Mouse (Mus musculus) E14TG2a.4 (cell line): Measurements from ENCODE around the gene Gm266.

Experiments used
- H3K27me3 ChIP-seq: 2 replicates; pipeline ENCODE4 v1.6.1; 2014; ENCODE audit warnings: low read length, control low read depth; ENCODE audit not compliant: insufficient read depth
- H3K36me3 ChIP-seq: 2 replicates; pipeline ENCODE4 v1.6.1; 2014; ENCODE audit warnings: low read length, control low read depth; ENCODE audit not compliant: insufficient read depth
- H3K4me1 ChIP-seq: replicated peaks from 2 replicates; pipeline ENCODE4 v1.6.1; 2014; ENCODE audit warnings: low read depth, low read length, control low read depth
- H3K4me3 ChIP-seq: replicated peaks from 2 replicates; pipeline ENCODE4 v1.5.1; 2014; ENCODE audit warnings: mild to moderate bottlenecking, low read length
- H3K9me3 ChIP-seq: 2 replicates; pipeline ENCODE4 v1.6.1; 2014; ENCODE audit warnings: low read length, control low read depth
- CTCF ChIP-seq: conservative IDR thresholded peaks from 2 replicates; pipeline ENCODE4 v1.5.1; 2014; ENCODE audit warnings: low read length
- NANOG ChIP-seq: IDR thresholded peaks from 2 replicates; pipeline ENCODE4 v1.6.1; 2014; ENCODE audit warnings: borderline replicate concordance, low read length, mixed read lengths
- POU5F1 ChIP-seq: IDR thresholded peaks from 2 replicates; pipeline ENCODE4 v1.6.1; 2014; ENCODE audit warnings: low read length, borderline replicate concordance

Gene Gm266

GRCm38 (mm10) chr12:111438850-111439249, 46.8 kb downstream of the Gm266 start:
- no peak overlapping the region for H3K4me3 ChIP-seq
- no peaks in the 10 kb centered on the region for H3K36me3 ChIP-seq
- peaks cover 88% of the 10 kb centered on the region for H3K27me3 ChIP-seq
- TF ChIP-seq POU5F1 = no peak
- no peak for TF ChIP-seq NANOG
- no peak for TF ChIP-seq CTCF
- peaks cover 36% of the 10 kb centered on the region for H3K4me1 ChIP-seq
- peaks cover 5% of the 10 kb centered on the region for H3K9me3 ChIP-seq

- TF ChIP-seq NANOG = no peak
- TF ChIP-seq CTCF = no peak
- TF ChIP-seq POU5F1 = no peak
- no peaks in the 10 kb centered on the region for H3K36me3 ChIP-seq
Measured at GRCm38 (mm10) chr12:111437222-111437900, 48.3 kb downstream of the Gm266 start.

DNA sequence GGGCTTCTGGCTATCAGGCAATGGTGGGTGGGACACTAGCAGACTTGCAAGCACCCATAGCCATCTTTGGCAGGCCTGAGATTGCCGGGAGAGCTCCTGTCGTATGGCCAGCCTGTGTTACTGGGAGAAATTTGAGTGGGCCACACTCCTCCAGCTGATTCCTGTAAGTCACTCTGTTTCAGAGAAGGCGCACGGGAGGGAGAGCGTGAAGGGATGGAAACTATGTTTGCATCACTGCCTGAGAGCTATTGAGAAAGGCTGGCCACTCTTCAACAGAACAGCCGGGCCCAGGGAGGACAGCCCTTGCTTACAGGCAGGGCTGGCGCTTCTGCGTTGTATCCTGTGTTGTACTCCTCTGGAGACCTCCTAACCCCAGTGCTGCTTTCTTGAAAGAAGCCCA, 49.0 kb downstream of the Gm266 start:
- peaks cover 33% of the 10 kb centered on the region for H3K4me1 ChIP-seq

More at GRCm38 (mm10) chr12:111437222-111437900, 48.3 kb downstream of the Gm266 start:
- Histone ChIP-seq H3K4me3 (no peak overlapping the region), H3K4me1 (peaks cover 33% of the 10 kb centered on the region), H3K9me3 (peaks cover 5% of the 10 kb centered on the region), H3K27me3 (peaks cover 79% of the 10 kb centered on the region)

DNA sequence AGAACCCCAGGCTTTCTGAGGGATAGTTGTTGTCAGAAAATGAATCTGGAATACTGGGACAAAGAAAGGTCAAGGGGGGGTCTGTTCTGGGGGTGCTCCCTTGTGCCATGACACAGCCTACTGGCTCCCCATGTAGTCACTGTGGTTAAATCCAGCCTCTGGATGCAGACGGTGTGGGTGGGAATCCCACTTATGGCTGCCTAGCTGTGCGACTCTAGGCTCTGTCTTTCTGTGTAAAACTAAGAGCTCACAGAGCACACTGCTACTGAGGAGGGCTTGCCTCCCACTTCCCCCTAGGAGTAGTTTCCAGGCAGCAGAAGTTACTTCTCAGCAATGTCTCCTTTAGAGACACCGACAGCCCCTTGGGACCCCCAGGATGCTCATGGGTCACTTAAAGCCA, 49.5 kb downstream of the Gm266 start:
- TF ChIP-seq NANOG (no peak), CTCF (no peak), POU5F1 (no peak)
- no peak overlapping the region for H3K4me3 ChIP-seq
- peaks cover 33% of the 10 kb centered on the region for H3K4me1 ChIP-seq
- peaks cover 5% of the 10 kb centered on the region for H3K9me3 ChIP-seq
- H3K27me3 ChIP-seq = peaks cover 79% of the 10 kb centered on the region
- no peaks in the 10 kb centered on the region for H3K36me3 ChIP-seq

More for the DNA sequence above, 49.0 kb downstream of the Gm266 start:
- H3K9me3 ChIP-seq = peaks cover 5% of the 10 kb centered on the region
- peaks cover 79% of the 10 kb centered on the region for H3K27me3 ChIP-seq
- no peak overlapping the region for H3K4me3 ChIP-seq
- H3K36me3 ChIP-seq = no peaks in the 10 kb centered on the region
- TF ChIP-seq CTCF = no peak

- no peaks in the 10 kb centered on the region for H3K36me3 ChIP-seq
- peaks cover 43% of the 10 kb centered on the region for H3K4me1 ChIP-seq
- H3K27me3 ChIP-seq = peaks cover 80% of the 10 kb centered on the region
- no peak overlapping the region for H3K4me3 ChIP-seq
- peaks cover 1% of the 10 kb centered on the region for H3K9me3 ChIP-seq
- TF ChIP-seq POU5F1 (no peak), NANOG (no peak), CTCF (no peak)
Measured at GRCm38 (mm10) chr12:111434745-111435327, 50.8 kb downstream of the Gm266 start.
